Mouse (Mus musculus) spleen, postnatal 36 days (tissue): ENCODE measurements around the gene Kin.

Source experiments
- DNase-seq, 2 experiments: peaks; one replicate each; pipeline ENCODE4 v3.0.0; 2022; ENCODE audit warnings: low spot score in 2 of 2, mixed read lengths in 1 of 2

The Kin gene

DNA sequence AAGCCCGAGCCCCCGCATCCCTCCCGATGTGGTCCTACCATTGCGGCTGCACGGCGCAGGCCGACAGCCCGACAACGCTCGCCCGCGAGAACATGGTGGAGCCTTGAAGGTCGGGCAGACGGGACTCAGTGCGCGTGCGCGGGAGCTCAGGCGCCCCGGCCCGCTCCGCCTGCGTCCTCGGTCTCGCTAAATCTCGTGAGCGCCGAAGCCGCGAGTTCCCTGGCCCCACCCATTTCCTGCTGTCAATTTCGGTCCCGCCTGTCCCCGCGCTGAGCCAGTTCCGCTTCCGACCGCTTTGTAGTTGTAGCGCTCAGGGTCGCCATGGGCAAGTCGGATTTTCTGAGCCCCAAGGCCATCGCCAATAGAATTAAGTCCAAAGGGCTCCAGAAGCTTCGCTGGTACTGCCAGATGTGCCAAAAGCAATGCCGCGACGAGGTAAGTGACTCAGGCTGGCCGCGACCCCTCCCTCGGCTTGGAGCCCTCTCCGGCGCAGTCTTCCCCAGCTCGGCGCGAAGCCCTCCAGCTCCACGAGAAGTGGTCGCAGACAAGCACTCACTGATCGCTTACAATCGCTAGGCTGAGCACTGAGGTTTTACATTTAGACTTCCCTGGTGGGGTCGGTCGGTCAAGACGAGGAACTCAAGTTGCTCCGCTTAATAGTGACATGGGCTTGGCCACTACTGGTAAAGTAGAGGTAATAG lies at the start of gene Kin, which contains the start of gene Atp5c1:
Gene Kin, plus strand, starts transcription at position 284 of the 701 bp plus-strand sequence.
Gene Atp5c1, minus strand, starts transcription at position 201 of the 701 bp plus-strand sequence.
- peak; percentile 97 to 98 for DNase-seq

- DNase-seq, result no peak
Measured at GRCm38 (mm10) chr2:10033684-10034083, 46.7 kb upstream of the Kin start.

- DNase-seq, result no peak
Measured at GRCm38 (mm10) chr2:10034976-10035375, 45.4 kb upstream of the Kin start.

DNA sequence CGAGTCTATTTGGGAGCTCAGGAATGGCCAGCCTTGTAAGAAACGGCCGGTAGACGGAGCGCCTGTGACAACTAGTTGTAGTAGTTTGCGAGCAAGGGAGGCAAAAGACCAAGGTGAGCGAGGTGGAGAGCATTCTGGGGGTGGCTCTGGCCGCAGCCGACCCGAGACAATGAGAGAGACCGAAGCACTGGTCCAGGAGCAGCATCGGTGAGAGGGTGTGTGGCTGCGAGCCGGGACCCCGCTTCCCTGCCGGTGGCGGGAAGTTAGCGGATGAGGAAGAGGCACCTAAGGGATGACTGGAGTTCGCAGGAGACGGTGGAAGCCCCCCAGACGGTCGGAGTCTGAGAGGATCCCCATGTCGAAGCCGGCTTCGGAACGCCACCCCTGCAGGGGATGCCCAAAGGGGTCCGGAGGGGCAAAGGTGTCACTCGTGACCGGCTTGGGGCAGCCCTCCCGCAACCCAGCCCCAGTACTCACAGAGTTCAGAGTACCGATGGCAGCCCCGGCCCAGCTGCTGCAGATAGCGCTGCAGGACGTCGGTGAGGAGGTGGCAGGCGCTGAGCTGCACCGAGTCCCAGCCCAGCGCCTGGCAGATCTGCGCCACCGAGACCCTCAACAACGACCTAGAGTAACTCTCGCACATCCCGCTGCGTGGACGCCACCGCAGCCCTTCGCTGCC lies 32.5 kb upstream of the Kin start:
- peak; percentile 3 to 13 for DNase-seq

- DNase-seq, result peak; percentile 92 to 93
Measured at GRCm38 (mm10) chr2:10048461-10048860, 31.9 kb upstream of the Kin start, which contains the start of gene Taf3. Gene Taf3, minus strand, starts transcription at chr2:10048596.

GRCm38 (mm10) chr2:10049456-10049855 lies 30.9 kb upstream of the Kin start:
- no peak for DNase-seq

- no peak for DNase-seq
Measured at GRCm38 (mm10) chr2:10050878-10051277, 29.5 kb upstream of the Kin start.

DNA sequence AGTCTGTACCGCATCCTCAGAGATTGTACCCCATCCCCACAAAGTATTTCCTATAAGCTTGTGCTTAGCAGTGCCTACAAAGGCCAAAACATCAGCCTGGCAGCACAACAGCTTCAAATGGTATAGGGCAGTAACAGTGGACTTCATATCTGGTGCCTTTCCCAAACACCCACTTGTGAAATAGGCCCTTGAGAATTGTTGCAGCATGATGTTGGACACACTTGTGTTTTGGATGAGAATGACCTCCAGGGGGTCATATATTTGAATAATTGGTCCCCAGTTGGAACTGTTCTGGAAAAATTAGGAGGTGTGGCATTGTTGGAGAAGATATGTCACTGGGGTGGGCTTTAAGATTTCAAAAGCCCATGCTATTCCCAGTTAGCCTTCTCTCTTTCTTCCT lies 28.4 kb upstream of the Kin start:
- no peak for DNase-seq

DNA sequence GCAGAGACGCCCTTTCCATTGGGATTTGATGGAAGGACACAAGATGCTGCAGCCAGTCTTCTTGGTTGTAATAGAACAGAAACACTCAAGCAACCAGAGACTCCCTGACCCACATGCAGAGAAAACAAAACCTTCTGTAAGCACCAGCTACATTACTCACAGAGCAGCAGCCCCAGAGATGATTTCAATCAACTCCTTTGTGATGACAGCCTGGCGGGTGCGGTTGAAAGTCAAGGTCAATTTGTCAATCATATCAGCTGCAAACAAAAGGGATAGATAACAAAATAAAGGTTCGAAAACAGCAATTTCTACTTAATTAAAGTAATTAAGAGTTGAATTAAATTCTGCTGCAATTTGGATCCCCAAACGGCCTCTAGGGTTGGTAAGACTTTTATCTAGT lies 21.6 kb upstream of the Kin start:
- no peak for DNase-seq

DNA sequence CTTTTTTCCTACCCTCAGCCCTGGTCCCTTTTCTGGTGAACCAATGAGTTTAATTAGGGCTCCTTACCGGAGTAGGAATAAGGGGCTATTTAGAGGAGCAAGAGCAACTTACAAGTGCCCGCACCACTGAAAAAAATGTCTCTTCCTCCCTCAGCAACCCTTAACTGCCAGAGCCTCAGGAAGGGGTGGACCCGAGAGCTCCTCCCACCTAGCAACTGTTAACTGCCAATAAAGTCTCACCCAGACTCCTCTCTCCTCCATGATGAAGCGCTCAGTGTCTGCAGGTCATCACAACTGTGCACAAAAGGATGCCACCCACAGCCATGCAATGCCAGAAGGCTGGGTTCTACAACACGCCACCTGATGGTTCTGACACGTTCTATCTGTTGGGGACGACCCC lies 8.6 kb upstream of the Kin start:
- DNase-seq, result no peak

DNA sequence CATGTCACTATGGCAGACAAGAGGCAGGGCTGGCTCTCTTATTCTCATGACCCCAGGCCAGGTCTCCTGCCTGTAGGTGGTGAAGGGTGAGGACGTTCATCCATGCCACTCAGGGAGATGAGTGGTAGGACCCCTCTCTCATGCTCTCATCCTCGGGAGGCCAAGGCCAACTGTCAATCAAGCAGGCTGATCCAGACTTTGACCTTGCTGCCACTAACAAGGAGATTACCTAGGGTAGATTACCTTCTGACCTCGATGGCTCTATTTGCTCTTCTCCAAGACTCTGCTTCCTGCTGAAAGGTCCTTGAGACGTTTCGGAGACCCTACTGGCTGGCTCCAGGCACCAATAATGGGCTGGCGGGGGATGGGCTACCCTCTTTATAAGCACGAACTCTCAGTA lies 5.9 kb upstream of the Kin start:
- no peak for DNase-seq

DNA sequence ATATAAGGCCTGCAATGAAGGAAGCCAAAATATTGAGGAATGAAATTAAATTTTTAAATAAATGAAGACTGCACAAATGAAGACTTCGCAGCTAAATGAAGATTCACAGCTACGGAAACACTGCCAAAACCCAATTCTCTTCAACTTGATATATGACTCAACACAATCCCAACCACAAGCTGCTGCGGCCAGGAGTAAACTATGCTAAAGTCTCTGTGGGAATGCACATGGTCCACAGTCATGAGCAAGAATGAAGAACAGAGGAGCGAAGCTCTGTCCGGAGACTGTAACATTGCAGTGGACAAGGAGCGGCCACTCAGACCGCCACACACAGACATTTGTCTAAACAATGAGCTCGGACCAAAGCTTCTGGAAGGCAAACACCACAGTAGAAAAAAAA lies 3.7 kb upstream of the Kin start:
- no peak for DNase-seq

DNA sequence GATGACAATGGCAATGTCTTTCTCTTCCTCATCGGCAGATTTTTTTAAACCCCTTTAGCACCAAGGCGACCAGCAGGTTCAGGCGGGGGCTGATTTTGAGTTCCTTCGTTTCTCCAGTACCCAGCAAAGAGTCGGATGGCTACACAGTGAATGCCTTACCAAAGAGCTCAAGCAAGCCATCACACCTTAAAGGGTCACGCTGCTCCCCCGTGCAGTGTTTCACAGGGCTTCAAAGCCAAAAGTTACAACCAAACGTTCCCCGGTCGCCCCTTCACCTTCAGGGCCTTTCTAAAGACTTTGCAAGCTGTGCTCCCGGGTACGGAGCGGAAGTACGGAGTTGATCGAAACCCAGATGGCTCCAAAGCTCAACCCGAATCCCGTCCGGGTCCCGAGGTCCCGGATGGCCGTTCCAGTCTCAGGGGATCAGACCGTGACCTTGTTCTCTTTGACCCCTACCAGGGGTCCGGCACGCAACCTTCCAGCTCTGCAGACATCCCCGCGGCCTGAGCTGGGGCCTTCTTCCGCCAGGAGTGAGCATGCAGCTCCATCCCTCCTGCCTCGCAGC lies 566 bp upstream of the Kin start:
- peak in 1 of 2 experiments; percentile 9 for DNase-seq

DNA sequence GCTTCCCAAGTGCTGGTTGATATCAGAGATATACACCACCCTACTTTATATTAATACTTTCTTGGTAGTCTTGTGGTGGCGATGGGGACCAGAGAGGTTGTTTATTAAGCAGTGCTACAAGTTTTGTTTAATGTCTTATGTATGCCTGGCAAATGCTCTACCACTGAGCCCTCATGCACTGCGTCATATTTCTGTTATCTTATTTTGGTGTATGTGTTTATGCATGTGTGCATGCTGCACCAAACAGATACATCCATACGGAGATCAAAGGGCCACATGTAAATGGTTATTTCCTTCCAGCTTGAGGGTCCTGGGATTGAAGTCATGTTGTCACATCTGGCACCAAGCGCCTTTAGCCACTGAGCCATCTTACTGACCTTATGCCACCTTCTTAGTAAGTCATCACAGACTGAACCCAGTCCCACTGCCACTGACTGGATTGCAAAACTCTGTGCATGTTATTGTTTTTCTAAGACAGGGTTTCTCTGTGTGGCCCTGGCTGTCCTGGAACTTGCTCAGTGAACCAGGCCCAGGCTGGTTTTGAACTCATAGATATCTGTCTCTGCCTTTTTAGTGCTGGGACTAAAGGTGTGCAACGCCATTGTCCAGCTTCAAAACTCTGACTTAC lies 1.2 kb downstream of the Kin start:
- no peak for DNase-seq

GRCm38 (mm10) chr2:10082737-10083136 lies 2.3 kb downstream of the Kin start:
- DNase-seq, result no peak

DNA sequence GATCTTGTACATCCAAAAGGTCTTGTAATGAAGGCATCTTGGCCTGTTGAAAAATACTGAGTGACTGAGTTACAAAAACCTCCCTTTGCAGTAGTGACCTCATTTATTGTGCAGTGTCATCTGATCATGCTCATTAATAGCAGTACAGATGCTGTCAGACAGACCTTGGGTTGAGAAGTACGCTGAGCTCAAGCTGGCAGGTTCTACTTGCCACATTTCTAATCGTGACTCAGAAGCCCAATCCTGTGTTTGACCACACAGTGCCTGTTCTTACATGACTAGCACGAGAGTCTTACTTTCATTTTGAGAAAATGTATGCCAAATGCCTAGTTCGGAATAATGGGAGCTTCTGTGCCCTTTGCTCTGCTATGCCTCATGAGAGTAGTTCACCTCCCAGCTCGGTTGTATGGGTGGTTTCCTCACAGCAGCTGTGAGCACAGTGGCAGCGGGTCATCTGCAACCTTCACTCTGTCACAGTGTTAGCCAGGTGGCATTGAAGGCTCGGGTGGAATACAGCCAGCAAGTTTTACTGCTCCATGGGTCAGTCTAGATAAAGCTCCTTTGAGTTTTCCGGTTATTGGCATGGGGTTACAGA lies 7.0 kb downstream of the Kin start:
- no peak for DNase-seq

- DNase-seq, result no peak
Measured at GRCm38 (mm10) chr2:10094327-10095100, 14.1 kb downstream of the Kin start.

DNA sequence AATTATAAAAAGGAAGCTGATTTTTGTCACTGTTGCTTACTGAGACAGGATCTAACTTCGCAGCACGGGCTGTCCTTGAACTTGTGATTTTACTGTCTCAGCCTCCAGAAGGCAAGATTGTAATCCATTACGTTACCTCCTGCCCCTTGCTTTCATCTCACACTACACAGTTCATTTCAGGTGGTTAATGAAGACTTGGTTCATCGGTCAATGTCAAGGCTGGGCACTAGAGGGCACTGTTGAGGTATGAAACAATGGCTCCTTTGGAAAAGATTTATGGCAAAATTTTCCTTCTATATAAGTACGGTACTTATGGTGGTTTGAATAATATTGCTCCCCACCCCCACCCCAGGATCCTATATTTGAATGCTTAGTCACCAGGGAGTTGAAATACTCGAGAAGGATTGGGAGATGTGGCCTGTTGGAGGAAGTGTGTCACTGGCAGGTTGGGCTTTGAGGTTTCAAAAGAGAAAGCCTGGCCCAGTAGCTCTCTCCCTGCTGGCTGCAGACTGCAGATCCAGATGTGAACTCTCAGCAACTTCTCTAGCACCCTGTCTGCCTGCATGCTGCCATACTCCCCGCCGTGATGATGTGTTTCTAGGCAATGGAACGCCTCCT lies 18.3 kb downstream of the Kin start:
- DNase-seq, result no peak

- no peak for DNase-seq
Measured at GRCm38 (mm10) chr2:10100471-10100870, 20.1 kb downstream of the Kin start.

GRCm38 (mm10) chr2:10101180-10101579 lies 20.8 kb downstream of the Kin start:
- no peak for DNase-seq
